Mouse (Mus musculus) lung, adult 2 months (tissue): ENCODE measurements around the gene Oard1.

Experiments
- CTCF ChIP-seq: fragments of 200-500 bp; IDR thresholded peaks from 2 replicates; pipeline ENCODE4 v1.5.1; 2011; ENCODE audit warnings: mild to moderate bottlenecking, low read length, control low read depth; ENCODE audit not compliant: insufficient read depth
- POLR2A ChIP-seq: fragments of 200-500 bp; IDR thresholded peaks from 2 replicates; pipeline ENCODE4 v1.6.1; 2011; ENCODE audit warnings: low read depth, mild to moderate bottlenecking, control low read depth, low read length, borderline replicate concordance; ENCODE audit errors: extremely low read depth

DNA sequence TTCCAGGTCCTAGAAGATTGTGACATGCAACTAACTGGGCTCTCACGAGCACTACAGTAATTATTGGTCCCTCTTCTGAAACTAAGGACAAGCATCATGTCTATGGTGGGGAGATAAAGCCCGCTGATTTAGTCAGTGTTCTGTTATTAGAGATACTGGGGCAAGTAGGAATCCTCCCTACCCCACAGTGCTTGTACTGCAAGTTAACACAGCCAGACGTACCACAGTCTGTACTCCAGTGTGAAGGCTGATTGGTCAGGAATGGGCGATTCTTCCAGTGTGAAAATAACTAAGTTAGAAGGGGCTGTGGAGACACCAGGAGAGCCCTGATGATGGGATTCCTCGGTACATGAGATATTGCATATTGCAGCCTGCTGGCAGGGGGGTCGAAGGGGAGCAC, 7.7 kb downstream of the Oard1 start:
- TF ChIP-seq POLR2A (no peak), CTCF (no peak)
